Mouse (Mus musculus) midbrain, embryonic 13.5 days (tissue): ENCODE results near the gene Adamtsl4. TPM values are rescaled to one million over a fixed set of nuclear protein-coding genes. Genes with fewer than 3 reads are reported as not detected.

ENCODE experiments used
- ATAC-seq: fragments of 200-750 bp; cut with Nextera tagmentation; 2 replicates; pipeline ENCODE4 v1.8.0; 2017; ENCODE audit warnings: mild to moderate bottlenecking, moderate TSS enrichment, moderate library complexity
- H3K27ac ChIP-seq: fragments of 300-500 bp; sonication (generic); 2 replicates; pipeline ENCODE4 v1.5.1; 2015; ENCODE audit warnings: inconsistent platforms, mild to moderate bottlenecking, moderate library complexity
- H3K27me3 ChIP-seq: fragments of 300-500 bp; sonication (generic); 2 replicates; pipeline ENCODE4 v1.6.1; 2015; ENCODE audit warnings: mild to moderate bottlenecking, inconsistent platforms
- H3K36me3 ChIP-seq: fragments of 300-500 bp; sonication (generic); 2 replicates; pipeline ENCODE4 v1.6.1; 2015; ENCODE audit warnings: mild to moderate bottlenecking, inconsistent platforms
- H3K4me1 ChIP-seq: fragments of 300-500 bp; sonication (generic); replicated peaks from 2 replicates; pipeline ENCODE4 v1.6.1; 2015; ENCODE audit warnings: inconsistent platforms
- H3K4me2 ChIP-seq: fragments of 300-500 bp; sonication (generic); replicated peaks from 2 replicates; pipeline ENCODE4 v1.6.1; 2015; ENCODE audit warnings: moderate library complexity, mild to moderate bottlenecking, inconsistent platforms
- H3K4me3 ChIP-seq: fragments of 300-500 bp; sonication (generic); replicated peaks from 2 replicates; pipeline ENCODE4 v1.5.1; 2015; ENCODE audit warnings: mild to moderate bottlenecking, inconsistent platforms
- H3K9ac ChIP-seq: fragments of 300-500 bp; sonication (generic); replicated peaks from 2 replicates; pipeline ENCODE4 v1.6.1; 2015; ENCODE audit warnings: mild to moderate bottlenecking, inconsistent platforms
- H3K9me3 ChIP-seq: fragments of 300-500 bp; sonication (generic); 2 replicates; pipeline ENCODE4 v1.6.1; 2016; ENCODE audit warnings: mild to moderate bottlenecking, inconsistent platforms
- WGBS: fragments of 180-500 bp; shearing (Covaris S2); methylation state at CpG from one replicate; pipeline ENCODE4 v1.1.7; 2015; 5-methylcytosine and 5-hydroxymethylcytosine counted together
- polyA plus RNA-seq: library from polyadenylated mRNA; unstranded; fragments of >200 nt; fragmentation: Nextera tagmentation; extraction: Ambion mirVana; gene quantifications from 2 replicates; pipeline ENCODE4 v1.2.1, GENCODE M21; 2015

Adamtsl4 gene
- polyA plus RNA-seq, 1 experiment from 2014 or later = 1.9 TPM

DNA sequence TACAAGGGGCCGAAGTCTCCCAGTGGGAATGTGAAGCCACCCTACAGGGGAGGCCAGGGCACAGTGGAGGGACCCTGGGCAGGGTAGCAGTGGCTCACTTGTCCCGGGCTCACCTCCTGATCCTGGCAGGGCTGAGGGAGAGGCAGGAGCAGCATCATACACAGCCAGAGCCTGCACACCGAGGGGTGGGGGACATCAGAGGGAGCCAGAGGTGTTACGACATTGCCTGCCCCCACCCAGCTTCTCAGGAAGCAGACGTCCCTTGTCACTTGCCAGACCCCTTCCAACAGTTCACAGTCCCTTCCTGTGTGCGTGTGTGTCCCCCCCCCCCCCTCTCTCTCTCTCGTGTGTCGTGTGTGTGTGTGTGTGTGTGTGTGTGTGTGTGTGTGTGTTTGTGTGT is 2.9 kb downstream of the Adamtsl4 start:
- Histone ChIP-seq H3K27ac (no peak overlapping the region), H3K4me1 (peaks cover 32% of the 10 kb centered on the region)

DNA sequence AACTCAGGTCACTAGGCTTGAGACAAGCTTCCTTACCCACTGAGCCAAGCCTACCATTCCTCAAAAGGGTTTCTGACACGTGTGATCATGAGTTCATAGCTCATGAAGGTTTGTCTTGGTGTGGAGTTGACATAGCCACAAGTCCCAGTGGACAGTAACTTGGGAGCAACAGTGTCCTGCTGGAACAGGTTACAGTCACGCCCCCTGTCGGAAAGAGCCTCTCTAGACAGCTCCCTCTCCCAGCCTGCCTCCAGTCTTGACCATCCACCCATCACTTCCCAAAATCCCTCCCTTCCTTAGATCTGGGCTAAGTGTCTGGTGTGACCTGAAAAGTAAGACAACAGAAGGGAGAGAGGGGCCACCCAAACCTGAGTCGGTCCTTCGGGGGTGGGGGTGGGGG is 4.8 kb downstream of the Adamtsl4 start:
- Histone ChIP-seq H3K4me3 (no peak overlapping the region), H3K9me3 (no peaks in the 10 kb centered on the region), H3K36me3 (no peaks in the 10 kb centered on the region), H3K27me3 (peaks cover 8% of the 10 kb centered on the region), H3K27ac (no peak overlapping the region), H3K4me2 (no peak overlapping the region), H3K4me1 (peaks cover 23% of the 10 kb centered on the region), H3K9ac (no peak overlapping the region)
- ATAC-seq = no peak
- 78% methylated on average over 5 of the region's 5 CpGs for WGBS

More for the DNA sequence above, 2.9 kb downstream of the Adamtsl4 start:
- H3K27me3 ChIP-seq = peaks cover 8% of the 10 kb centered on the region
- H3K4me2 ChIP-seq = no peak overlapping the region
- H3K9me3 ChIP-seq = no peaks in the 10 kb centered on the region
- no peak overlapping the region for H3K9ac ChIP-seq
- 72% methylated on average over 5 of the region's 8 CpGs for WGBS
- H3K36me3 ChIP-seq = no peaks in the 10 kb centered on the region
- no peak for ATAC-seq
- no peak overlapping the region for H3K4me3 ChIP-seq

DNA sequence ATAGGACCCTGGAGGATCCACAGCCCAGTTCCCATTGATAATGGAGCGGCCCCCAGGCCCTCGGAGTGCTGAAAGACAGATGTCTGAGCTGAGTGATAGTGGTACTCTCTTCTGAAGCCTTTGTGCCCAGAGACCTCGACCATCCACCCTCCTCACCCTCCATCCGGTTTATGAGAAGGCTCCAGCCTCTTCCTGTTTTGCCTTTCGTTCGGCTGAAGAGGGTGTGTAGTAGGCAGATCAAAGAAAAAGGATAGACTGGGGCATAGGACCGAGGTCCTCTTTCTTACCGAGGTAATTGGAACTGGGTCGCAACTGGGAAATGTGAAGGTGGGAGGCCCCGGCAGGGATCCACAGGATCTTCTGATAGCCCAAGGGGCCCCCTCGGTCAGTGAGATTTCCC is 6.4 kb downstream of the Adamtsl4 start:
- Histone ChIP-seq H3K27ac (no peak overlapping the region), H3K9ac (no peak overlapping the region)
- 71% methylated on average over 11 of the region's 11 CpGs for WGBS

DNA sequence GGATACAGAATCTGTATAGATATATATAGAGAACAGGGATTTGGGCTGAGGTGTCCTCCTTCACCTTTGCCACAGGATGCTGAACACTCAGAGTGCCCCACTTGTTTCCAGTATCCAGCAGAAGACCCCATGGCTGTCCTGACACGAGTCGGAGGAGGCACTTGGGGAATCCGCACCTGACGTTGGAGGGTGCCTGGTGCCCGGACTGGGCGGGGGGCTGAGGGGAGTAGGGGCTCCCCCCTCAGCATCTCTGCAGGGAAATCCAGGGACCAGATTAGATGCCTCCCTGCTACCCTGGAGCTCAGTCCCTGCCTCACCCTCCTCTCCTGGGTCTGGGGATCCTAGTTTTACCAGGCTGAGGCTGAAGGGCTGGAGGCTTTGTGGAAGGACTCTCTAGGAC is 7.0 kb downstream of the Adamtsl4 start:
- Histone ChIP-seq H3K9ac (no peak overlapping the region), H3K36me3 (peaks cover 14% of the 10 kb centered on the region), H3K27ac (no peak overlapping the region), H3K27me3 (no peaks in the 10 kb centered on the region), H3K4me3 (no peak overlapping the region), H3K9me3 (no peaks in the 10 kb centered on the region), H3K4me1 (peaks cover 10% of the 10 kb centered on the region), H3K4me2 (no peak overlapping the region)
- 86% methylated on average over 6 of the region's 6 CpGs for WGBS
- no peak for ATAC-seq

More for the DNA sequence above, 6.4 kb downstream of the Adamtsl4 start:
- H3K4me3 ChIP-seq = no peak overlapping the region
- peaks cover 14% of the 10 kb centered on the region for H3K36me3 ChIP-seq
- peaks cover 3% of the 10 kb centered on the region for H3K27me3 ChIP-seq
- ATAC-seq = no peak
- H3K4me2 ChIP-seq = no peak overlapping the region
- no peaks in the 10 kb centered on the region for H3K9me3 ChIP-seq
- H3K4me1 ChIP-seq = peaks cover 8% of the 10 kb centered on the region

DNA sequence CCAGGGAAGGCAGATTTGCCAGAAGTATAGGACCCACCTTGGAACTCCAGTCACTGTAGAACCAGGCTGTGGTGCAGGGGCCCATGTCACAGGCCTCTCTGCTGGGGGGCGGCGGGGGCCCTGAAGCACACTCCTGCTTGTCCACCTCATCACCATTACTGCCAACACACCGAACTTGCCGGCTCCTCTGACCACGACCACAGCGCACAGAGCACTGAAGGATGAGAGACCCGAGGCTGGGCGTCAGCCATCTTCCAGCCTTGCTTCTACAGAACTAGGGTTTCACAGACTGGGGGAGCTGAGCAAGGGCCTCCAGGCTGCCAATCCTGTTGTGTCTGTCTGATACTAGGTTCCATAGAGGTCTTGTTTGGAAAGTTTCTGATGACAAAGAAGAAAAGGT is 8.2 kb downstream of the Adamtsl4 start:
- Histone ChIP-seq H3K36me3 (peaks cover 14% of the 10 kb centered on the region), H3K9ac (no peak overlapping the region), H3K4me3 (no peak overlapping the region), H3K4me1 (peaks cover 14% of the 10 kb centered on the region), H3K9me3 (no peaks in the 10 kb centered on the region), H3K27ac (no peak overlapping the region), H3K27me3 (no peaks in the 10 kb centered on the region), H3K4me2 (no peak overlapping the region)
- 90% methylated on average over 8 of the region's 8 CpGs for WGBS
- no peak for ATAC-seq

DNA sequence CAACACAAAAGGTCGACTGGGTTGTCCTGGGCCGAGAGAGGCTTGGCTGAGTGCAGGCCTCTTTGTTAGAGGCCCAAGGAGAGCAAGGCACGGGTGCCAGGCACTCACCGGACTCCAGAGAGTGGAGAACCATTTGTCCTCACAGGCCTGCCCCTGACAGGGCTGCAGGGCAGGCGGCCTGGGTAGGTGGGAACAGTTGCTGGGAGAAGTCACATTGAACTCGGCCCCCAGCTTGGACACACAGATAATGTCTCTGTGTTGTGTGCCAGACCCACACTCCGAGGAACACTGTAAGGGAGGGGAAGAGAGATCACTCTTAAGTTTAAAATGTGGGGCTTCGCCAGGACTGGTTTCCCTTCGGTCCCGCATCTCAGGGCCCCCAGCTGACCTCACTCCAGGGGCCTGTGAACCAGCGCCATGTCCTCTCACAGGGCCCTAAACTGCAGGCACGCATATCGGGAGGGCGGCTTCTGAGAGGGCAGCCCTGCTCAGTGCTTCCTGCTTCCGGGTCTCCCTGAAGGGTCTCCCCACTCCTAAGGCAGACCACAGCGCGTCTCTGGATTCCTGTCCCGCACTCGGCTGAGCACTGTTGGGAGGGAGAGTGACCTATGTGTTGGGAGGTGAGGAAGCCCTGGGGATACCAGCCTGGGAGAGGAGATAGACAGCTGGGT is 10.2 kb downstream of the Adamtsl4 start:
- peaks cover 32% of the 10 kb centered on the region for H3K36me3 ChIP-seq
- no peaks in the 10 kb centered on the region for H3K27me3 ChIP-seq
- H3K4me2 ChIP-seq = no peak overlapping the region
- H3K9me3 ChIP-seq = no peaks in the 10 kb centered on the region
- no peak for ATAC-seq
- no peak overlapping the region for H3K9ac ChIP-seq
- WGBS = 89% methylated on average over 19 of the region's 19 CpGs
- H3K4me1 ChIP-seq = peaks cover 28% of the 10 kb centered on the region
- no peak overlapping the region for H3K4me3 ChIP-seq
- no peak overlapping the region for H3K27ac ChIP-seq

DNA sequence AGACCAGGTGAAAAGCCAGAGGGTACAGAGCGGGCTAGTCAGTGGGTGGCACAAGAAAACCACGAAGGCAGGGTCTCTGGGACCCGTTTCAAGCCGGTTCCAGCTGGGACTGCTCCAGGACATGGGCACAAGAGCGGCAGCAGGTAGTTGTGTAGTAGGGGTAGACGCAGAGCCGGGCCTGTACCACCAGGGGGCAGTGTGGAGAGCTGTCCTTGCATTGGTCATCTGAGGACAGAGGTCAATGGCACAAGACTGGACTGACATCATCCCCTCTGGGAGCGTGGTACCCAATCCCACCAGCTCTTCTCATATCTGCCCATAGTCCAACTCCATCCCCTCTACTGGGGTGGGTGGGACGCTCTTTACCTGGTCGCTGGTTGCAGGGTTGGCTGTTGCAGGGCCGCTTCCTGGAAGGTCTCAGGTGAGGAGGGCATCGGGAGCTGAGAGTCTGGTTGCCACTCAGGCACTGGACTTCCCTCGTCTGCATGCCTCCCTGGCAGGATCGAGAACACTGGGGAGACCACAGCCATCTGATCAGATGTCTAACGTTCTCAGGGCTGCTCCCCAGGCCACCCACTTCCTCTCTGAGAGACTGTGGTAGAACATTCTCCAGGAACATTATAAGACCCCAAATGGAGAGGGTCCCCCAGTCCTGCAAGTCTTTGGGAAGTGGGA is 10.8 kb downstream of the Adamtsl4 start:
- Histone ChIP-seq H3K27ac (no peak overlapping the region), H3K4me2 (no peak overlapping the region), H3K9ac (no peak overlapping the region), H3K9me3 (no peaks in the 10 kb centered on the region), H3K27me3 (no peaks in the 10 kb centered on the region), H3K4me3 (no peak overlapping the region), H3K36me3 (peaks cover 35% of the 10 kb centered on the region), H3K4me1 (peaks cover 28% of the 10 kb centered on the region)
- ATAC-seq = no peak
- 59% methylated on average over 15 of the region's 15 CpGs for WGBS

DNA sequence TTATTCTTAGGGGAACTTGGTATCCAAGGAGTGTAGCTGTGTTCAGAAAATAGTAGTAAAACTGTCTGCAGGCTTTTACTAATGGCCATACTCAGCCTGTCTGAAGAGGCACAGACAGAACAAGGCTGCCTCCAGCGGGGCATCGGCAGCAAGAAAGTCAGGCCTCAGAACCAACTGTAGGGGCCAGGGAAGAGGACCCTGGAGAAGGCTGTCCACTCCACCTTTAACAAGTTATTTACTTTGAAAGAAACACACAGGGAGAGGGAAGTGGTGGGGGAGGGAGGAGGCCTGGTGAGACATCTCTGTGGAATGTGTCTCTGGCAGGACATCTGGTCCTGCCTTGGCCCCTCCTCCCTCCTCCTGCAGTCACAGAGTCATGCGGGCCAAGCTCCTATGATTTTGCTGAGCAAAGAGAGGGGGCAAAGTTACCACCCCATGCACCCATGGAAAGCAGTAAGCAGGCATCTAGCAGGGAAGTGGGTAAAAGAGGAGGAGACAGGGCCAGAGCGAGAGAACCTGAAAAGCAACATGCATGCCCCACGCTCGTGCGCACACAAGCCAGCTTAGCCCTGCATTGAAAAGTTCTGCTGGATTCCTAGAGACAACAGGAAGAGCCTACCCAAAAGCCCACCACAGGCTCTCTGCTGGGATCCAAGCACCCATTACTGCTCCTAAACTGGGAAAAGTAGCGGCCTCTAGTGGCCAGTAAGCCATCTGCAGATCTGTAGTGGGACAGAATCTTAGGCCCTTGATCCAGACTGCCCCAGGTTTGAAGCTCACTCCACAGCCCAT is 12.2 kb downstream of the Adamtsl4 start:
- Histone ChIP-seq H3K9ac (no peak overlapping the region), H3K27me3 (no peaks in the 10 kb centered on the region), H3K36me3 (peaks cover 43% of the 10 kb centered on the region), H3K4me3 (no peak overlapping the region), H3K9me3 (no peaks in the 10 kb centered on the region), H3K4me2 (no peak overlapping the region), H3K27ac (no peak overlapping the region), H3K4me1 (peaks cover 21% of the 10 kb centered on the region; the same call in 1 of the 2 replicates)
- ATAC-seq = peak; percentile 32; the same call in 1 of the 2 replicates
- 37% methylated on average over 7 of the region's 8 CpGs for WGBS

DNA sequence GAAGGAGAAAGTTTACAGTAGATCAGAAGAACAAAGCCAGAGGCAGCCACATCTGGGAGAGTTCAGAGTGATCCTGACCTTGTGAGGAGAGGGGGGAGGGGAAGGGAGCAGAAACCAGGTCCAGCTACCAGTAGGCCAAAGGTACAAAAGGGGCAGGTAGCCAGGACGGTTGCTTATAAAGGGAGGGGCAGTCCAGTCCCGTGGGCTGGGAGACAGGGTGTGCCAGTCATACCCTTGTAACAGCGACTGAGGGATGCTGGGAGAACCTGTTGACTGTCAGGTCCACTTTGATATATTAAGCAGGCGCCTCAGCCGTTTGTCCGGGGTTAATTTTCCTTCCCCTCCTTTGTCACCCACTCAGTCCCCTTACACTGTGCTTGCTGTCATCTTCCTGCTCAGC is 12.9 kb downstream of the Adamtsl4 start:
- Histone ChIP-seq H3K4me2 (no peak overlapping the region), H3K27me3 (no peaks in the 10 kb centered on the region), H3K9me3 (no peaks in the 10 kb centered on the region), H3K36me3 (peaks cover 45% of the 10 kb centered on the region), H3K4me1 (peaks cover 21% of the 10 kb centered on the region; the same call in 1 of the 2 replicates), H3K27ac (no peak overlapping the region), H3K4me3 (no peak overlapping the region), H3K9ac (no peak overlapping the region)
- WGBS = 40% methylated on average over 6 of the region's 6 CpGs
- ATAC-seq = no peak

DNA sequence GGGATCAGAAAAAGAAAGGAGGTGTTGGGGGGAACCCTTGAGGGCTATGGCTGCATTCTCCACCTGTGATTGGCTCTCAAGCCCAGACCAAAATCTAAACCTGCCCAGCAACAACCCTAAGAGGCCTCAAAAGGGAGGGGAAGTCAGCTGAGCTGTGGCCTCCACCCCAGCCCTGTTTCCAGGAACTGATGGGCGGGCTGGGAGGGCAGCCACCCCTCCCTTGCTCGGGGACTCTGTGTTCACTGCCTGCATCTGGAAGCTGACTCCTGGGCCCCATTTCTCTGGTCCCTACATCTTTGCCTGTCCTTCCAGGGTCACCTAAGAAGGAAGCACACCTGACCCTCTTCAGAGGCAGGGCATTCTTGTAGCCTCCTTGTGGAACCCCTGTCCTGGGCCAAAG is 13.5 kb downstream of the Adamtsl4 start:
- Histone ChIP-seq H3K27me3 (no peaks in the 10 kb centered on the region), H3K4me1 (peaks cover 21% of the 10 kb centered on the region; the same call in 1 of the 2 replicates), H3K36me3 (peaks cover 50% of the 10 kb centered on the region), H3K4me2 (no peak overlapping the region), H3K9ac (no peak overlapping the region), H3K4me3 (no peak overlapping the region), H3K27ac (no peak overlapping the region; the same call in 1 of the 2 replicates), H3K9me3 (no peaks in the 10 kb centered on the region)
- ATAC-seq = no peak
- WGBS = 48% methylated on average over 2 of the region's 2 CpGs

DNA sequence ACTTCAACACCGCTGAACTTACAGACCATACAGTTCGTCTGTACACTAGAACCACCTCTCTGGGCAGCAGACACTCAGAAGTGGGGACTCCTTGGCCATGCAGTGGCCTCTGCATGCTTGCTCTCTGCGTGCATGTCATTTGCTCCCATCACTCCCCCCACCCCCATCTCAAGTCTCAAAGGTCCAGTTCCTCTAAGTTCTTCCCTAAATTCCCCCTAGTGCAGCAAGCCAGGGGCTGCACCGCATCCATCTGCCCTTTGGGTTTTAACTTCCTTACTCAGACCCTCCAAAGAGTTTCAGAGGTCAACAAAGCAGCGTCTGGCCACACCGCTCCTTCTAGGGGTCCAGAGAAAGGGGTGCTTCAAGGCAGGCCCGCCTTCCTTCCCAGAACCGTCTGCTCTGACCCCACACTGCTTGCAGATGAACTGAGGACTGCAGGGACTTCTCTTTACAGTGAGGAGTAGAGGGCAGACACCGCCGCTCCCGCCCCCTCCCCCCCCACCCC is 14.0 kb downstream of the Adamtsl4 start:
- Histone ChIP-seq H3K27ac (0 out of 2 replicates have a peak overlapping the region, but pooled peaks have one; percentile 9), H3K9ac (no peak overlapping the region), H3K4me1 (peaks cover 21% of the 10 kb centered on the region; the same call in 1 of the 2 replicates), H3K27me3 (no peaks in the 10 kb centered on the region), H3K4me3 (no peak overlapping the region), H3K4me2 (no peak overlapping the region), H3K36me3 (peaks cover 55% of the 10 kb centered on the region), H3K9me3 (no peaks in the 10 kb centered on the region)
- no peak for ATAC-seq
- WGBS = 31% methylated on average over 11 of the region's 11 CpGs
